Mouse (Mus musculus) brain, embryonic 14.5 days (tissue): ENCODE data around the gene Ppfibp2.

Experiments
- CTCF ChIP-seq: fragments of 200-500 bp; IDR thresholded peaks from 2 replicates; pipeline ENCODE4 v1.5.1; 2012; ENCODE audit warnings: inconsistent platforms, mild to moderate bottlenecking, moderate library complexity, borderline replicate concordance; ENCODE audit not compliant: insufficient read depth, insufficient read length; ENCODE audit errors: extremely low read depth
- POLR2A ChIP-seq: fragments of 200-500 bp; IDR thresholded peaks from 2 replicates; pipeline ENCODE4 v1.6.1; 2012; ENCODE audit warnings: mild to moderate bottlenecking, inconsistent platforms, borderline replicate concordance; ENCODE audit not compliant: poor library complexity, insufficient read depth, insufficient read length, severe bottlenecking; ENCODE audit errors: extremely low read depth

GRCm38 (mm10) chr7:107708491-107709112, 113.6 kb downstream of the Ppfibp2 start:
- peak; percentile 57; the same call in 1 of the 2 replicates for TF ChIP-seq CTCF
- no peak for TF ChIP-seq POLR2A
